Mouse (Mus musculus): ENCODE data around the gene Prl6a1. TPM values are rescaled to one million over a fixed set of nuclear protein-coding genes. Genes with fewer than 3 reads are reported as not detected.

Gene Prl6a1
- total and polyA plus RNA-seq, 3 experiments = not detected

DNA sequence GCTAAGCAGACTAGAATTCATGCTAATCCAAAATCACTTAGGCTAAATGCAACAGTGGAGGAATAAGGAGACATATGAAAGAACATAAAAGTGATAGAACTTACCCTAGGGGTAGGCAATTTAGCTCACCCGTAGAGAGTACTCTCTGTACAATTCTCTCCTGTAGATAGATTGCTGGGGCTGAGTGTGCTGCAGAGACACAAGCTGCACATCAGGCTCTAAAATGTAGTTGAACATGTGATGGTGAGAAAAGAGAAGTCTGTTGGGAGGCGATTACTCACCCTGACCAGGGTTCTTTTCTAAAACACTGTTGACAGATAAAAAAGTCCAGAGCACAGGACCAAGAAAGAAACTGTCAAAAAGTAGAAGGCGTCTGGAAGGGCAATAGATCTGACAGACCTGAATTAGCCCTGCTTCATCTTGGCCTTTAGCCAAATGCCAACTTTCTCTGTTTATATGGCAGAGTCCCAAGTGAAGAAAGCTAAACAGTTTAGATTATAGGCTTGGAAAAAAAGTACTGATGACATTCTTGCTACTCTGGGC lies 30.4 kb downstream of the Prl6a1 start:
- dilution Hi-C loops (cut with MboI; ENCODE audit: extremely low pct_ligation_motif_present, extremely low pct_unique_long_range_greater_than_20kb, low sequenced_read_pairs) = no loop called here
- H3K4me1 ChIP-seq (ENCODE audit: control insufficient read depth in 1 of 2, insufficient read depth in 2 of 2) = no peaks in the 10 kb centered on the region
- H3K4me2 ChIP-seq (ENCODE audit: insufficient read depth, low read depth, poor library complexity, severe bottlenecking) = no peak overlapping the region
- no peaks in the 10 kb centered on the region for H3K9me3 ChIP-seq (replicated peaks; ENCODE audit: low read length)
- H3K9ac ChIP-seq (ENCODE audit: insufficient read depth, low read depth) = no peak overlapping the region
- no peak overlapping the region for H3K4me3 ChIP-seq (replicated peaks in 1 of 3; ENCODE audit: low read depth in 2 of 3, low read length in 2 of 3, poor library complexity in 1 of 3)
- in situ Hi-C loops (cut with MboI; ENCODE audit: low pct_ligation_motif_present, low pct_unique_long_range_greater_than_20kb, low sequenced_read_pairs) = no loop called here
- DNase-seq (ENCODE audit: extremely low read depth) = no peak
- H3K27ac ChIP-seq (ENCODE audit: insufficient read depth, low read depth) = no peak overlapping the region
- H3K79me2 ChIP-seq (replicated peaks; ENCODE audit: control insufficient read depth, extremely low read depth, insufficient read depth, poor library complexity, severe bottlenecking) = no peaks in the 10 kb centered on the region
- no peaks in the 10 kb centered on the region for H3K36me3 ChIP-seq (replicated peaks in 1 of 2; ENCODE audit: control insufficient read depth in 1 of 2, insufficient read depth in 1 of 2, low read length in 1 of 2)
- TF ChIP-seq ZKSCAN1 (IDR thresholded peaks at IDR 0.05; ENCODE audit: borderline replicate concordance, low read depth, low read length) = no peak
- no peaks in the 10 kb centered on the region for H3K27me3 ChIP-seq (replicated peaks)

DNA sequence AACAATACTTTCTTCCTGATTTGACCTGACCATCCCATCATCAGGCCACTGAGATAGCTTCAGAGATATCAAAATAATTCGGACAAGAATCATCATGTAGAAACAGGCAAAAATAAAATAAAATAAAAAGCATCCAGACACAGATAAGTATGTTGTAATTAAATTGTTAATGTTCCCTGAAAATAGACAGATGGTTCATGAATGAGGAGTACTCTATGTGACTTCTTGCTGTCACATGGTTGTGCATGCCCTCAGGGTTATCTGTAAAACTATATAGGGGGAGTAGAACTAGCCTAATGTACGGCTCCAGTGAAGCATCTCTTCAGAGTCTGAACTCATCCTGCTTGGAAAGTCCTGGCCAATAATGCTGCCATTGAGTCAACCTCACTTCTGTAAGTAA lies 32.9 kb downstream of the Prl6a1 start, which contains the start of gene Prl8a2:
Prl8a2 (plus strand) TSS at position 301 of the 400 bp plus-strand sequence.
- dilution Hi-C loops (cut with MboI; ENCODE audit: extremely low pct_ligation_motif_present, extremely low pct_unique_long_range_greater_than_20kb, low sequenced_read_pairs) = no loop called here
- TF ChIP-seq MYC (IDR thresholded peaks at IDR 0.05; ENCODE audit: low read depth, low read length) = no peak
- TF ChIP-seq CHD2 (IDR thresholded peaks at IDR 0.05; ENCODE audit: low read length) = no peak
- TF ChIP-seq GABPA (IDR thresholded peaks at IDR 0.05; ENCODE audit: insufficient replicate concordance, low read depth, low read length) = no peak
- no peak for TF ChIP-seq JUN (IDR thresholded peaks at IDR 0.05; ENCODE audit: insufficient read depth, low read depth, low read length)
- TF ChIP-seq SIN3A (IDR thresholded peaks at IDR 0.05; ENCODE audit: low read length) = no peak
- TF ChIP-seq ELF1 (IDR thresholded peaks at IDR 0.05; ENCODE audit: low read depth, low read length) = no peak
- no peak for TF ChIP-seq IRF4 (IDR thresholded peaks at IDR 0.05; ENCODE audit: low read depth, low read length)
- no peak for TF ChIP-seq TCF12 (IDR thresholded peaks at IDR 0.05; ENCODE audit: low read depth, low read length)
- no peak for TF ChIP-seq PAX5 (IDR thresholded peaks at IDR 0.05; ENCODE audit: low read length)
- no peak for TF ChIP-seq EP300 (IDR thresholded peaks at IDR 0.05; ENCODE audit: low read length)
- no peak for TF ChIP-seq USF1 (IDR thresholded peaks at IDR 0.05; ENCODE audit: low read depth, low read length)
- TF ChIP-seq JUND (conservative IDR thresholded peaks at IDR 0.05; ENCODE audit: low read depth, low read length) = no peak
- no peak for TF ChIP-seq ETS1 (conservative IDR thresholded peaks at IDR 0.05; ENCODE audit: low read depth, low read length)
- TF ChIP-seq RCOR1 (conservative IDR thresholded peaks at IDR 0.05; ENCODE audit: low read depth, low read length) = no peak
- no peak for TF ChIP-seq UBTF (IDR thresholded peaks at IDR 0.05; ENCODE audit: low read depth, low read length)
- no peak for TF ChIP-seq ZC3H11A (IDR thresholded peaks at IDR 0.05; ENCODE audit: low read depth, low read length)

More for the DNA sequence above, 32.9 kb downstream of the Prl6a1 start, which contains the start of gene Prl8a2:
- no peak within 1 kb of the TSS for H3K4me3 ChIP-seq (replicated peaks in 1 of 3; ENCODE audit: low read depth in 2 of 3, low read length in 2 of 3, poor library complexity in 1 of 3)
- H3K9ac ChIP-seq (ENCODE audit: insufficient read depth, low read depth) = no peak within 1 kb of the TSS
- no peak for DNase-seq (ENCODE audit: extremely low read depth)
- no peaks in the 10 kb centered on the region for H3K4me1 ChIP-seq (ENCODE audit: control insufficient read depth in 1 of 2, insufficient read depth in 2 of 2)
- no peaks in the 10 kb centered on the region for H3K27me3 ChIP-seq (replicated peaks)
- no peaks in the 10 kb centered on the region for H3K36me3 ChIP-seq (replicated peaks in 1 of 2; ENCODE audit: control insufficient read depth in 1 of 2, insufficient read depth in 1 of 2, low read length in 1 of 2)
- H3K4me2 ChIP-seq (ENCODE audit: insufficient read depth, low read depth, poor library complexity, severe bottlenecking) = no peak within 1 kb of the TSS
- no peak within 1 kb of the TSS for H3K27ac ChIP-seq (ENCODE audit: insufficient read depth, low read depth)
- no peaks in the 10 kb centered on the region for H3K79me2 ChIP-seq (replicated peaks; ENCODE audit: control insufficient read depth, extremely low read depth, insufficient read depth, poor library complexity, severe bottlenecking)
- in situ Hi-C loops (cut with MboI; ENCODE audit: low pct_ligation_motif_present, low pct_unique_long_range_greater_than_20kb, low sequenced_read_pairs) = no loop called here
- no peaks in the 10 kb centered on the region for H3K9me3 ChIP-seq (replicated peaks; ENCODE audit: low read length)

Other genes with a start within 250 kb of the Prl6a1 start
- gene Prl3d1, start 218.4 kb upstream of the Prl6a1 start, total RNA-seq (2012; rRNA removed) = not detected in 2 replicates
- not detected in 2 replicates for gene Prl3d1, start 218.4 kb upstream of the Prl6a1 start, total RNA-seq (2014; rRNA removed)
- gene Prl3d1, start 218.4 kb upstream of the Prl6a1 start, polyA plus RNA-seq (2012; ENCODE audit: insufficient read length, low read depth) = not detected in 2 replicates
- not detected in 2 replicates for gene Prl3d2, start 190.9 kb upstream of the Prl6a1 start, total RNA-seq (2012; rRNA removed)
- gene Prl3d2, start 190.9 kb upstream of the Prl6a1 start, total RNA-seq (2014; rRNA removed) = not detected in 2 replicates
- gene Prl3d2, start 190.9 kb upstream of the Prl6a1 start, polyA plus RNA-seq (2012; ENCODE audit: insufficient read length, low read depth) = not detected in 2 replicates
- gene Prl3d3, start 155.8 kb upstream of the Prl6a1 start, total RNA-seq (2012; rRNA removed) = not detected in 2 replicates
- gene Prl3d3, start 155.8 kb upstream of the Prl6a1 start, total RNA-seq (2014; rRNA removed) = not detected in 2 replicates
- gene Prl3d3, start 155.8 kb upstream of the Prl6a1 start, polyA plus RNA-seq (2012; ENCODE audit: insufficient read length, low read depth) = not detected in 2 replicates
- not detected in 2 replicates for gene Prl3c1, start 116.0 kb upstream of the Prl6a1 start, total RNA-seq (2012; rRNA removed)
- not detected in 2 replicates for gene Prl3c1, start 116.0 kb upstream of the Prl6a1 start, total RNA-seq (2014; rRNA removed)
- gene Prl3c1, start 116.0 kb upstream of the Prl6a1 start, polyA plus RNA-seq (2012; ENCODE audit: insufficient read length, low read depth) = not detected in 2 replicates
- not detected in 2 replicates for gene Prl3b1, start 70.8 kb upstream of the Prl6a1 start, total RNA-seq (2012; rRNA removed)
- gene Prl3b1, start 70.8 kb upstream of the Prl6a1 start, total RNA-seq (2014; rRNA removed) = not detected in 2 replicates
- gene Prl3b1, start 70.8 kb upstream of the Prl6a1 start, polyA plus RNA-seq (2012; ENCODE audit: insufficient read length, low read depth) = not detected in 2 replicates
- gene Prl3a1, start 53.2 kb upstream of the Prl6a1 start, total RNA-seq (2012; rRNA removed) = not detected in 2 replicates
- not detected in 2 replicates for gene Prl3a1, start 53.2 kb upstream of the Prl6a1 start, total RNA-seq (2014; rRNA removed)
- gene Prl3a1, start 53.2 kb upstream of the Prl6a1 start, polyA plus RNA-seq (2012; ENCODE audit: insufficient read length, low read depth) = not detected in 2 replicates
- gene Prl8a2, start 33.0 kb downstream of the Prl6a1 start, total RNA-seq (2012; rRNA removed) = not detected in 2 replicates
- gene Prl8a2, start 33.0 kb downstream of the Prl6a1 start, total RNA-seq (2014; rRNA removed) = not detected in 2 replicates
- gene Prl8a2, start 33.0 kb downstream of the Prl6a1 start, polyA plus RNA-seq (2012; ENCODE audit: insufficient read length, low read depth) = not detected in 2 replicates
- gene Prl2b1, start 78.2 kb downstream of the Prl6a1 start, total RNA-seq (2012; rRNA removed) = not detected in 2 replicates
- gene Prl2b1, start 78.2 kb downstream of the Prl6a1 start, total RNA-seq (2014; rRNA removed) = not detected in 2 replicates
- gene Prl2b1, start 78.2 kb downstream of the Prl6a1 start, polyA plus RNA-seq (2012; ENCODE audit: insufficient read length, low read depth) = not detected in 2 replicates
- gene Prl8a6, start 126.1 kb downstream of the Prl6a1 start, total RNA-seq (2012; rRNA removed) = not detected in 2 replicates
- gene Prl8a6, start 126.1 kb downstream of the Prl6a1 start, total RNA-seq (2014; rRNA removed) = not detected in 2 replicates
- gene Prl8a6, start 126.1 kb downstream of the Prl6a1 start, polyA plus RNA-seq (2012; ENCODE audit: insufficient read length, low read depth) = not detected in 2 replicates
- 1.5 and 1.6 TPM in 2 replicates for gene Prl8a8, start 200.6 kb downstream of the Prl6a1 start, total RNA-seq (2012; rRNA removed)
- gene Prl8a8, start 200.6 kb downstream of the Prl6a1 start, total RNA-seq (2014; rRNA removed) = 1.7 and 1.8 TPM in 2 replicates
- gene Prl8a8, start 200.6 kb downstream of the Prl6a1 start, polyA plus RNA-seq (2012; ENCODE audit: insufficient read length, low read depth) = 0.98 and 1.3 TPM in 2 replicates

Data from CH12.LX (cell line).